Mouse (Mus musculus): ENCODE data around the gene Ddit4. TPM values are rescaled to one million over a fixed set of nuclear protein-coding genes. Genes with fewer than 3 reads are reported as not detected.

Ddit4 gene
- total and polyA plus RNA-seq, 3 experiments = 39.5 to 136 (median 50.6) TPM

DNA sequence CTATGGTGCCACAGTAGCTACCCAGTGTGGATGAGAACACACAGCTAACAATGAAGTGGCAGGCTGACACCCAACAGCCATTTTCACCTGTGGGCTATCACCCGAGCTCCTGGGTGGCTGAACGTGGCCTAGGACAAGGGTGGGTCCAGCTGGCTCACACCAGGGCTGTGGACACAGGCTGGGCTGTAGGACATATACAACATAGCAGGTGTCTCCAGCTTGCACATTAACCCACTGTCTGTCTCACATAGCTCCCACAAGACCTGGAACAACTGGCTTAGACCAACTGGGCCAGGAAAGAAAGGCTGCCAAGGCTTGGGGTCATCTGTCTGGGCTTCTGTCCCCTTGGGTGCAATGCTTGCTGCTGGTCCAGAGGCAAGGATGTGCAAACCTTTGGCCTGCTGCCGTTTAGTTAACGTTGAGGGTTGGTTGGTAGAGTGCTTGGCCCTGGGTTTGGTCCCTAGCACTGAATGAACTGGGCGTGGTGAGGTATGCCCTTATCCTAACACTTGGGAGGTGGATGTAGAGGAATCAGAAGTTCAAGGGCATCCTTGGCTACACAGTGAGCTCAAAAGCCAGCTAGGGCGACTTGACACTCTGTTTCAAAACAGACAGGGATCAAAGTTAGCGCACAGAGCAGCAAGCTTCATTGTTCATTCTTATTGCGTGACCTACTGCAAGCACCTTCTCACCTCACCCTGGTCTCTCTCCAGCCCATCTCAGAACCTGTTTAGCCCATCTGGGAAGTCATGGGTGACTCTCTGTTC, 36.3 kb downstream of the Ddit4 start:
- DNase-seq (ENCODE audit: extremely low read depth) = no peak
- H3K4me1 ChIP-seq (ENCODE audit: control insufficient read depth in 1 of 2, insufficient read depth in 2 of 2) = peaks cover 13 to 26% of the 10 kb centered on the region in 2 experiments
- no peaks in the 10 kb centered on the region for H3K36me3 ChIP-seq (replicated peaks in 1 of 2; ENCODE audit: control insufficient read depth in 1 of 2, insufficient read depth in 1 of 2, low read length in 1 of 2)
- TF ChIP-seq SMC3 (IDR thresholded peaks at IDR 0.05; ENCODE audit: low read depth, low read length) (no peak), TBP (conservative IDR thresholded peaks at IDR 0.05; ENCODE audit: low read depth, low read length) (no peak), ZKSCAN1 (IDR thresholded peaks at IDR 0.05; ENCODE audit: borderline replicate concordance, low read depth, low read length) (no peak), KAT2A (IDR thresholded peaks at IDR 0.05; ENCODE audit: insufficient replicate concordance, low read length) (no peak), POLR2AphosphoS2 (IDR thresholded peaks at IDR 0.05; ENCODE audit: low read depth, low read length) (no peak), MAX (IDR thresholded peaks at IDR 0.05; ENCODE audit: low read length) (no peak), ZMIZ1 (IDR thresholded peaks at IDR 0.05; ENCODE audit: low read depth, low read length) (no peak), CTCF (conservative IDR thresholded peaks at IDR 0.05 in 1 of 2, IDR thresholded peaks at IDR 0.05 in 1 of 2; ENCODE audit: low read depth in 2 of 2, low read length in 2 of 2) (no peak)
- H3K4me3 ChIP-seq (replicated peaks in 1 of 3; ENCODE audit: low read depth in 2 of 3, low read length in 2 of 3, poor library complexity in 1 of 3) = no peak overlapping the region
- no peak overlapping the region for H3K9ac ChIP-seq (ENCODE audit: insufficient read depth, low read depth)
- H3K27me3 ChIP-seq (replicated peaks) = no peaks in the 10 kb centered on the region
- H3K27ac ChIP-seq (ENCODE audit: insufficient read depth, low read depth) = no peak overlapping the region
- dilution Hi-C loops (cut with MboI; ENCODE audit: extremely low pct_ligation_motif_present, extremely low pct_unique_long_range_greater_than_20kb, low sequenced_read_pairs) (no loop called here), in situ Hi-C loops (cut with MboI; ENCODE audit: low pct_ligation_motif_present, low pct_unique_long_range_greater_than_20kb, low sequenced_read_pairs) (loop anchor here (25.0 kb wide), 1 partner anchor 472 kb away; the partner anchor contains the start of gene Gm17455)
- H3K4me2 ChIP-seq (ENCODE audit: insufficient read depth, low read depth, poor library complexity, severe bottlenecking) = no peak overlapping the region
- no peaks in the 10 kb centered on the region for H3K9me3 ChIP-seq (replicated peaks; ENCODE audit: low read length)
- no peaks in the 10 kb centered on the region for H3K79me2 ChIP-seq (replicated peaks; ENCODE audit: control insufficient read depth, extremely low read depth, insufficient read depth, poor library complexity, severe bottlenecking)

DNA sequence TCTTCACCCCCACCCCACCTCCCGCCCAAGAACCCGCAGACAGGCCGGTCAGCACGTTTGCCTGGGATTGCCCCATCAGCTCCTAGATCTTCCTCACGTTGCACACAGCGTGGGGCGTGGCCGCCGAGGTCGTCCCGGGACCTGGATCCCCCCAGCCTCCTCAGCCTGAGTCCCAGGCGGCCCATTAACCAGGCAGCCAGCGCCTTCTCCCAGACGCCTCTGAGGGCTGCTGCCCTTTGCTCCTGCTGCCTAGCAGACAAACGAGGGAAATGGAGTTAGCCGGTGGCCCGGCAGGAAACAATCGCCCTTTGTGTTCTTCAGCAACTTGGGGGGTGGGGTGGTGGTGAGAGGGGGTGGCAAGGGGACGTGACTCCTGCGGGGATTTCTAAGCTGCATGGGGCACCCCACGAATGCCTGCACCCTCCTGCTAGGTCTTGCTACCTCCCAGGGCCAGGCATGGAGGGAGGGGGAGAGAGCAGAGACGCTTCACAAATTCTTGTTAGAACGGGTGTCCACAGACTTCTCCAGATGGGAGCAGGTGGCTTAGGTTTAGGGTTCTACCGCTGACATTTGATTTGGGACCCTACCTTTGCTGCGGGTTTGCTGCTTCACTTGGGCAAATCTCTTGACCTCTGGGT, 40.0 kb downstream of the Ddit4 start:
- Histone ChIP-seq H3K27me3 (replicated peaks) (no peaks in the 10 kb centered on the region), H3K9me3 (replicated peaks; ENCODE audit: low read length) (no peaks in the 10 kb centered on the region), H3K9ac (ENCODE audit: insufficient read depth, low read depth) (no peak overlapping the region), H3K36me3 (replicated peaks in 1 of 2; ENCODE audit: control insufficient read depth in 1 of 2, insufficient read depth in 1 of 2, low read length in 1 of 2) (no peaks in the 10 kb centered on the region), H3K27ac (ENCODE audit: insufficient read depth, low read depth) (no peak overlapping the region), H3K4me2 (ENCODE audit: insufficient read depth, low read depth, poor library complexity, severe bottlenecking) (no peak overlapping the region), H3K4me3 (replicated peaks in 1 of 3; ENCODE audit: low read depth in 2 of 3, low read length in 2 of 3, poor library complexity in 1 of 3) (no peak overlapping the region), H3K79me2 (replicated peaks; ENCODE audit: control insufficient read depth, extremely low read depth, insufficient read depth, poor library complexity, severe bottlenecking) (no peaks in the 10 kb centered on the region), H3K4me1 (ENCODE audit: control insufficient read depth in 1 of 2, insufficient read depth in 2 of 2) (peaks cover 31 to 43% of the 10 kb centered on the region in 2 experiments)
- dilution Hi-C loops (cut with MboI; ENCODE audit: extremely low pct_ligation_motif_present, extremely low pct_unique_long_range_greater_than_20kb, low sequenced_read_pairs) (no loop called here), in situ Hi-C loops (cut with MboI; ENCODE audit: low pct_ligation_motif_present, low pct_unique_long_range_greater_than_20kb, low sequenced_read_pairs) (loop anchor here (25.0 kb wide), 1 partner anchor 476 kb away; the partner anchor contains the start of gene Gm17455)
- DNase-seq (ENCODE audit: extremely low read depth) = no peak
- no peak for TF ChIP-seq HCFC1 (IDR thresholded peaks at IDR 0.05; ENCODE audit: low read depth, low read length)
- 0 out of 2 replicates have a peak, but pooled peaks have one; percentile 10 for TF ChIP-seq MXI1 (IDR thresholded peaks at IDR 0.05; ENCODE audit: low read depth, low read length)
- no peak for TF ChIP-seq MEF2A (IDR thresholded peaks at IDR 0.05; ENCODE audit: borderline replicate concordance, low read depth, low read length)
- TF ChIP-seq IRF4 (IDR thresholded peaks at IDR 0.05; ENCODE audit: low read depth, low read length) = 0 out of 2 replicates have a peak, but pooled peaks have one; percentile 33
- TF ChIP-seq CTCF (conservative IDR thresholded peaks at IDR 0.05 in 1 of 2, IDR thresholded peaks at IDR 0.05 in 1 of 2; ENCODE audit: low read depth in 2 of 2, low read length in 2 of 2) = no peak
- TF ChIP-seq ZC3H11A (IDR thresholded peaks at IDR 0.05; ENCODE audit: low read depth, low read length) = no peak
